Mouse (Mus musculus) heart, adult 9 months (tissue): Measurements from ENCODE around the gene Kdsr.

Experiments used
- DNase-seq, 2 experiments: peaks; one replicate each; pipeline ENCODE4 v3.0.0; 2022; ENCODE audit warnings: low spot score in 2 of 2

The Kdsr gene

GRCm38 (mm10) chr1:106759572-106760435, at the start of gene Kdsr:
Kdsr (minus strand) TSS chr1:106759727.
- DNase-seq, result peak; percentile 97 to 98

DNA sequence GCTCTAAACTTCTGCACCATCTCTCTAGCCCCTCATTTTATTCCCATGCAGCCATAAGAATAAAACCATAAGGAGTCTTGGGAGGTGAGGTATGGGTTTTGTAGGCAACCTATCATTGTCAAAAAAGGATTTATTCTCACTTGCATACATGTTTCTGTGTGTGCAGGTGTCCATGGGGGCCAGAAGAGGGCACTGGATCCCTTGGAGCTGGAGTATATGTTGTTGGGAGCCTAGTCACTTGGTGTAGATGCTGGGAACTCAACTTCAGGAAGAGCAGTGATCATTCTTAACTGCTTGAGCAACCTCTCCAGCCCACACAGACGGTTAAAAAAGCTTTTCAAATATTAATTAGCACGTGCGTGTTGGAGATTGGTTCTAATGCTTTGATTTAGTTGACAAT, 40.4 kb upstream of the Kdsr start:
- no peak for DNase-seq

GRCm38 (mm10) chr1:106799406-106799805, 39.9 kb upstream of the Kdsr start:
- DNase-seq, result no peak

GRCm38 (mm10) chr1:106796987-106797779, 37.7 kb upstream of the Kdsr start:
- DNase-seq, result peak in 1 of 2 experiments; percentile 2

DNA sequence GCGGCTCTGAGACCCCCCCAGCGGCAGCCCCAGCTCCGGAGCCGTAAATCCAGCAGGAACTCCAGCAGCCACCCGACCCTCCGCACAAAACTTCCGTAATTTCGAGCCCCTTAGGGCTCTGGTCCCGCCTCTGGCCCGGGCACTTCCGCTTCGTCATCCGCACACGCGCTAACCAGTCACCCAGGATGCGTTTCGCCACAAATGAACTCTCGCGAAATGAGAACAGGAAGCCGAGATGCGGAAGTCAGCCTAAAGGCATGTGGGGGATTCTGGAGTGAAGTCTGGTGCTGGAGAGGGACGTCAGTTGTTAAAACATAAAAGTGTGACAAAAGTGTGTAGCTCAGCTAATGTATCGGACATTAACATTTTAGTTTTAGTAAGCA, 37.0 kb upstream of the Kdsr start, which contains the start of gene Vps4b:
Gene Vps4b (minus strand): TSS at position 187 of the 383 bp plus-strand sequence.
- peak; percentile 92 to 94 for DNase-seq

GRCm38 (mm10) chr1:106795634-106796541, 36.4 kb upstream of the Kdsr start:
- DNase-seq, result no peak

DNA sequence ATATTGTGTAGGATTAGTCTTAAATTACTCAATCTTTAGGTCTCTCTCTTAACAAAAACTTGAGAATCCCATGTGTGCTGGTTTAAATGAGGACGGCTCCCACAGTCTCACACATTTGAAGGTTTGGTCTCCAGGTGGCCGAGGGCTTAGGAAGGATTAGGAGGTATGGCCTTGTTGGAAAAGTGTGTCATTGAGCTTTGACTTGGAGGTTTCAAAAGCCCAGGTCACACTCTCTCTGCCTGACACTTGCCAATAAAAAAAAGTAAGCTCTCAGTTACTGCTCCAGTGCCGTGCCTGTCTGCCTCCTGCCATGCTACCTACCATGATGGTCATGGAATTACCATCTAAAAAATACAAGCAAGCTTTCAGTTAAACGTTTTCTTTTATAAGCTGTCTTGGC, 15.4 kb upstream of the Kdsr start:
- no peak for DNase-seq

- no peak for DNase-seq
These were observed 14.6 kb upstream of the Kdsr start for GRCm38 (mm10) chr1:106774092-106774491.

DNA sequence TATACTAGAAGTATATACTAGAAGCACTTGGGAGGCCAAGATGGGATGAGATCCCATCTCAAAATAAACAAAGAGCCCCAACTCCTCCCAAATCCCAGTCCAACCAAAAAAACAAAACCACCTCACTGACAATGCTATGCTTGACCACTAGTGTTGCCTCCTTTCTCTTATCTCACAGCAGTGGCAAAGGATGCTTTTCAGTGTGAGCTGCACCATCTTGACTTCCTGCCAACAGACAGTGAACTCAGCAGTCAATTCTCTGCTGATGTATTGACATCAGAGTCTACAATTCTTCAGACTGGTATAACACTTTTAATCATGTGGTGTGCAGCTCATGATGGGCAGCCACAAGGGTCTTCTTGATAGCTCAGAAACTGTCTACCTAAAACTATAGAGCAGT, 9.2 kb upstream of the Kdsr start:
- DNase-seq, result no peak

DNA sequence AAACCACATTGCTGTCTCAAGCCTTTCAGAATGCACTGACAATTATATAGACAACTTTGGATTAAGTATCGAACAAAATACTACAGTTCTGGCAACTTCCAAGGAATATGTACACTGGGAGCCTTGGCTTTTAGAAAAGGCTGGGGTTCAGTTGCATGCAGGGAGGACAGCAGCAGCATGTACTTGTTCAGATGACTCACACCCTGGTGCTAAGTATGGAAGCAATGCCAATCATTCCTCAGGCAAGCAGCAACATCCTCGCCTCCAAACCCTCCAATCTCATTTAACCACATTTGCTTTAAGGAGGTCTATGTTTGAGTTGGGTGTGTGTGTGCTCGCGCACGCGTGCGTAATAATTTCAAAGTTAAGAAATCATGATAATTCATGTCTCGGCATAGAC, 6.2 kb upstream of the Kdsr start:
- no peak for DNase-seq

GRCm38 (mm10) chr1:106764846-106765245, 5.3 kb upstream of the Kdsr start:
- no peak for DNase-seq

GRCm38 (mm10) chr1:106764281-106764680, 4.8 kb upstream of the Kdsr start:
- DNase-seq, result no peak

DNA sequence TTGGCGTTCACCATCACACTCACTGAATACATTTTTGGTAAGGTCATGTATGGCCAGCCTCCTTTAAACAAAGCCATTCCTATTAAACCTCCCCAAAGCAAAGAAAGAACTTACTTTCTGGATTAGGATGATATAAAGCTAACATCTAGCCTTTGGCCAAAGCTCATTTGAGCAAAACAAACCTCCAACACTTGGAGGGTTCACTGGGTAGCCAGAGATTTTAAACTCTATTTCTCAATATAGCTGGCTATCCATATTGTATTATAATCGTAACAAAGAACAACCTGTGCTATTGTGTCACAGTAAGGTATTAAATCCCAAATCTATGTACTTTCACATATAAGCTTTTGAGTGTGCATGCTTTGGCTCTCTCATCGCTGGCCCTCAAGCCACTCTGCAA, 1.2 kb upstream of the Kdsr start:
- no peak for DNase-seq

DNA sequence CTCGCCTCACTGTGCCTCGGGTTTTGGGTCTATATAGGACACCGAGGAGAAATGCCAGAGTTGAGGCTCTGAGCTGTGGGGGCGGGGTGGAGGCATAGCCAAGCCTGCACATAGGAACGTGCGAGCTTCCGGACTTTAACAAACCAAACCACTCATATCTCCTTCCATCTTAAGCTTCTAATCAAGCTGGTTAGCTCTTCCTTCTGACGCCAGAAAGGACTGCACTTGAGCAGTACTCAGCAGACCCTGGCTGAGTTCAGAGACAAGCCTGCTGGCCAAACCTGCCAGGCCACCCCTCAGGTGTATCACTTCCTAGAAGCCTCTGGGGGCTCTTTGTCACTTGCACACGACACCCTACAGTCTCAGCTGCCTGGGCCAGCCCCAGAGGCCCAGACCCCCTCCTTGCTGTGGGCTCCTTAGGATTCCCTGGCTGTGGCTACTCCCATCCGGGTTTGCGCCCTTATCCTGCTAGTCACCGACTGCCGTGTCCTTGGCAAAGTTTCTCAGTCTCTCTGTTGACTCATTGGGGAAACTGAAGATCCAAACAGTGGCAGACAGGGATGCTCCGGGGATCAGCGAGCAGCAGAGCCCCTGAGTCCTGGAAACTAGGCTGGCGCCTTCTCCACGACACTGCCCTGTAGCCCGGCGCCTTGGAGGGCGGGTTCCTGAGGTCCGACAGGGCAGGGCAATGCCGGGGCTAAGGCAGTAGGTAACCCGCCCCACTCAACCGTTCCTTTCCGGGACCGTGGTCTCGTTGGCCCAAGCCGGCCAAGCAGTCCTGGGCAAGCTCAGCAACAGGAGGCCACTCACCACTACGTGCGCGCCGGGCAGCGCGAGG, 574 bp downstream of the Kdsr start:
- DNase-seq, result no peak

DNA sequence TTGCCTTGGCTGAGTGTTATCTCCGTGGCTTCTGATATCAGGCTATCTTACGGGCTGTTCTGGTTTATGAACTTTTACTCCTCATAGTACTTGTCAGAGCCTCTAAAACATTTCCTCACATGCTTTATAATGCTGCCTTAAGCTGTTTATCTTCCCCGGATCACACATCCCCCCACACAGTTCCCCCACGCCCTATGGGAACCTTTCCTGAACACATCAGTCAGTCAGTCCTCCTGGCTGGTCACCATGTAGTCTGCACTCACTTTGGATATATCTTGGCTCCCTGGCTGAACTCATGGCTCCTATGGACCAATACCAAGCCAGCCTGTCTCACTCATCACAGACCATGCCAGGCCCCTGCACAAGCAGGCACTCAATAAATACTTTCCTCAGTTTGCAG, 2.9 kb downstream of the Kdsr start:
- no peak for DNase-seq

- peak in 1 of 2 experiments; percentile 27 for DNase-seq
These were observed 7.5 kb downstream of the Kdsr start for GRCm38 (mm10) chr1:106752013-106752412.

DNA sequence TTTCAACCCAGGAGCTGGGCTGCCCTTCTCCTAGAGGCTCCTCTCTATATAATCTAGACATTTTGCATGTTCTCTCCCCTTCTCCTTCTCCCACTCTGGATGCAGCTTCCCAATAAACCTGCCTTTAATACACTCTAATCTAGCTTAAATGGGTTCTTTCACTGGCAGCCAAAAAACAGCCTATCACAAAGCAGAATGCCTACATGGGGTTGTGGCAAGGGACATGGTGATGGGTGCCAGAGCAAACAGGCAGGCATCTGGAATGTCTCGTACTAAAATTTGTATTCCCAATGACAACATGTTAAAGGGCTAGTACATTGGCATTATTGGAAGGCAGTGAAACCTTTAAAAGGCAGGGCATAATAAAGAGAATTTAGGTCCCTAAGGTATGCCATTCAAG, 8.9 kb downstream of the Kdsr start:
- no peak for DNase-seq

- no peak for DNase-seq
These were observed 10.8 kb downstream of the Kdsr start for GRCm38 (mm10) chr1:106748555-106749315.

DNA sequence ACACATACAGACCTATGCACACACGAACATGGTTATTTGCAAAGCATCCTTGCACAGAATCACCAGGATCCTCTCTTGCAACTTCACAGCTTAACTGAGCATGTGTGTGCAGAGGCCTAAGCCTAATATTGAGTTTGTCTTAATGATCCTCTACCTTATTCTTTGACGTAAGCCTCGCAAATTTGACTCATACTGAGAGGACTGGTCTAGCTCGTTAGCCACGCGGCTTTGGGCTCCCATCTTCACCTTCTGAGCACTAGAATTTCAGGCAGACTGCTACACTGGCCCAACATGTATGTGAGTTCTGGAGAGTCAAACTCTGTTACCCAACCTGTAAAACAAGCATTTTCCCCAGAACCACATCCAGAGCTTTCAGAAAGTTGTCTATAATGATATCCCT, 16.5 kb downstream of the Kdsr start:
- DNase-seq, result no peak

DNA sequence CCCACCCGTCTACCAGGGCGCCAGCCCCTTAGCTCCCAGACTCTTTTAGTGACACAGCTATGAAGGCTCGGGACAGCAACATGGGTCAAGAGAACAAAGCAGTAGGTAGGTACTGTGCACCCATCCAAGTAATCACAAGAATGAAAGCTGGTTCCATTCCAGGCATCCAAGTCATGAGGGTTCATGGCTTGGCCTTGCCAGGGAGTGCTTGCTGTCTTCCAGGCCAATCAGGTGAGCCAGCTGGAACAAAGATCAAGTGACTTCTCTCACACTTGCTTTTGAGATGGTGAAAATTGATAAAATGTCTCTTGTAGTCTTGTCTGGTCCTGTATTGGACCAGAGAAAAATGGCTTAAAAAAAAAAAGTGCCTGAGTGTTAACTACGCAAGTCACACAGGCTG, 18.8 kb downstream of the Kdsr start:
- no peak for DNase-seq
